Mouse (Mus musculus): ENCODE measurements at regions not wholly inside any gene's neighbourhood (a gene's known extent, or its start where the extent isn't known, plus 50 kb on each side); places are given as distances from the start of the nearest gene placed in this dataset.
"Not testable (repeated sequence)": the region's sequence is repeated elsewhere in the genome, so short reads cannot be mapped to it uniquely, and the experiment has no call there.

GRCm38 (mm10) chr8:71789031-71789460 lies 63.5 kb upstream of the Fcho1 start:
- TF ChIP-seq POLR2A (IDR thresholded peaks at IDR 0.05; ENCODE audit: low read depth, low read length); CTCF (IDR thresholded peaks at IDR 0.05; ENCODE audit: extremely low read depth, insufficient read length, insufficient replicate concordance, low read depth, low read length): not testable (repeated sequence)
